Mouse (Mus musculus) myocyte (in vitro differentiated cells): Measurements from ENCODE around the gene Lamb3. TPM values are rescaled to one million over a fixed set of nuclear protein-coding genes. Genes with fewer than 3 reads are reported as not detected.

Experiments
- H3K27me3 ChIP-seq: one replicate; pipeline ENCODE4 v1.6.1; 2011; ENCODE audit not compliant: control insufficient read depth, insufficient read depth, insufficient read length
- H3K36me3 ChIP-seq: one replicate; pipeline ENCODE4 v1.6.1; 2011; ENCODE audit not compliant: control insufficient read depth, insufficient read depth
- H3K4me2 ChIP-seq: one replicate; pipeline ENCODE4 v1.6.1; 2011; ENCODE audit warnings: low read depth, control low read depth
- H3K4me3 ChIP-seq: one replicate; pipeline ENCODE4 v1.5.1; 2011; ENCODE audit warnings: mild to moderate bottlenecking, control low read depth, moderate library complexity
- H3K79me2 ChIP-seq: one replicate; pipeline ENCODE4 v1.6.1; 2011; ENCODE audit not compliant: control insufficient read depth, insufficient read depth
- H3ac ChIP-seq: one replicate; pipeline ENCODE4 v1.6.1; 2011; ENCODE audit not compliant: control insufficient read depth, insufficient read length
- CEBPB ChIP-seq: IDR thresholded peaks from 2 replicates; pipeline ENCODE4 v1.6.1; 2011; ENCODE audit warnings: mild to moderate bottlenecking, moderate library complexity; ENCODE audit not compliant: poor library complexity, insufficient read depth, severe bottlenecking
- E2F4 ChIP-seq: IDR thresholded peaks from one replicate; pipeline ENCODE4 v1.6.1; 2011; ENCODE audit warnings: mild to moderate bottlenecking, control low read depth, moderate library complexity; ENCODE audit not compliant: insufficient read depth
- MAX ChIP-seq: IDR thresholded peaks from one replicate; pipeline ENCODE4 v1.6.1; 2011; ENCODE audit warnings: low read depth, mild to moderate bottlenecking, control low read depth
- MYOD1 ChIP-seq, 3 experiments: IDR thresholded peaks; one replicate each; pipeline ENCODE4 v1.6.1; 2011; ENCODE audit warnings: control low read depth in 2 of 3, low read depth in 2 of 3, mild to moderate bottlenecking in 2 of 3, moderate library complexity in 1 of 3; ENCODE audit not compliant: insufficient read length in 2 of 3, control insufficient read depth in 1 of 3
- MYOG ChIP-seq, 3 experiments: IDR thresholded peaks; one replicate each; pipeline ENCODE4 v1.6.1; 2011; ENCODE audit warnings: control low read depth in 2 of 3, low read depth in 2 of 3, mild to moderate bottlenecking in 2 of 3; ENCODE audit not compliant: insufficient read length in 2 of 3, control insufficient read depth in 1 of 3, insufficient read depth in 1 of 3
- POLR2A ChIP-seq: IDR thresholded peaks from one replicate; pipeline ENCODE4 v1.6.1; 2011; ENCODE audit warnings: low read depth, mild to moderate bottlenecking, control low read depth, moderate library complexity; ENCODE audit not compliant: insufficient read length
- POLR2AphosphoS2 ChIP-seq: IDR thresholded peaks from one replicate; pipeline ENCODE4 v1.6.1; 2011; ENCODE audit warnings: low read depth, control low read depth; ENCODE audit not compliant: insufficient read length
- REST ChIP-seq: IDR thresholded peaks from one replicate; pipeline ENCODE4 v1.6.1; 2011; ENCODE audit warnings: mild to moderate bottlenecking, control low read depth, moderate library complexity; ENCODE audit not compliant: insufficient read depth, insufficient read length
- SRF ChIP-seq: IDR thresholded peaks from one replicate; pipeline ENCODE4 v1.6.1; 2011; ENCODE audit warnings: low read depth; ENCODE audit not compliant: control insufficient read depth, insufficient read length
- TCF12 ChIP-seq: IDR thresholded peaks from one replicate; pipeline ENCODE4 v1.6.1; 2011; ENCODE audit warnings: mild to moderate bottlenecking, control low read depth; ENCODE audit not compliant: poor library complexity, insufficient read depth, severe bottlenecking
- TCF3 ChIP-seq: IDR thresholded peaks from one replicate; pipeline ENCODE4 v1.6.1; 2011; ENCODE audit warnings: low read depth, control low read depth; ENCODE audit not compliant: insufficient read length
- USF1 ChIP-seq: IDR thresholded peaks from one replicate; pipeline ENCODE4 v1.6.1; 2011; ENCODE audit warnings: low read depth, mild to moderate bottlenecking, control low read depth, moderate library complexity
- polyA plus RNA-seq: library from polyadenylated mRNA; unstranded; fragments of >200 nt; fragmentation: generic; extraction: Trizol; gene quantifications from one replicate; pipeline ENCODE4 v1.2.1, GENCODE M21; 2012; ENCODE audit warnings: missing spikeins

Gene Lamb3
- polyA plus RNA-seq, 1 experiment, result 15.5 TPM

- Histone ChIP-seq H3K79me2 (no peaks in the 10 kb centered on the region), H3K36me3 (no peaks in the 10 kb centered on the region), H3K4me3 (no peak overlapping the region), H3K4me2 (no peak overlapping the region), H3K27me3 (no peaks in the 10 kb centered on the region), H3ac (no peak overlapping the region)
- no peak for TF ChIP-seq TCF3
- TF ChIP-seq POLR2A, result no peak
- TF ChIP-seq REST, result no peak
These were observed 178.6 kb downstream of the Lamb3 start for GRCm38 (mm10) chr1:193386136-193386535.

GRCm38 (mm10) chr1:193387241-193387640 lies 179.7 kb downstream of the Lamb3 start:
- Histone ChIP-seq H3K4me2 (no peak overlapping the region), H3K79me2 (no peaks in the 10 kb centered on the region), H3K36me3 (no peaks in the 10 kb centered on the region), H3K4me3 (no peak overlapping the region), H3ac (no peak overlapping the region), H3K27me3 (no peaks in the 10 kb centered on the region)
- no peak for TF ChIP-seq CEBPB
- TF ChIP-seq MAX, result no peak
- TF ChIP-seq REST, result no peak
- TF ChIP-seq MYOG (IDR thresholded peaks at IDR 0.05; ENCODE audit: control insufficient read depth in 1 of 3, insufficient read depth in 1 of 3, insufficient read length in 2 of 3, low read depth in 2 of 3), result no peak
- TF ChIP-seq TCF3, result no peak
- TF ChIP-seq POLR2AphosphoS2, result no peak
- no peak for TF ChIP-seq USF1
- no peak for TF ChIP-seq E2F4
- TF ChIP-seq TCF12, result no peak
- TF ChIP-seq SRF, result no peak
- no peak for TF ChIP-seq MYOD1 (IDR thresholded peaks at IDR 0.05; ENCODE audit: control insufficient read depth in 1 of 3, insufficient read length in 2 of 3, low read depth in 2 of 3)
- no peak for TF ChIP-seq POLR2A

- Histone ChIP-seq H3K36me3 (no peaks in the 10 kb centered on the region), H3ac (no peak overlapping the region), H3K4me3 (no peak overlapping the region), H3K4me2 (peak overlapping the region; percentile 10), H3K27me3 (no peaks in the 10 kb centered on the region), H3K79me2 (no peaks in the 10 kb centered on the region)
- TF ChIP-seq TCF12 (no peak), POLR2AphosphoS2 (no peak), MYOD1 (IDR thresholded peaks at IDR 0.05; ENCODE audit: control insufficient read depth in 1 of 3, insufficient read length in 2 of 3, low read depth in 2 of 3) (peak in 2 of 3 experiments; percentile 49 to 66), CEBPB (peak; percentile 62; the same call in 1 of the 2 replicates), MYOG (IDR thresholded peaks at IDR 0.05; ENCODE audit: control insufficient read depth in 1 of 3, insufficient read depth in 1 of 3, insufficient read length in 2 of 3, low read depth in 2 of 3) (peak in 1 of 3 experiments; percentile 58), POLR2A (no peak)
These were observed 182.0 kb downstream of the Lamb3 start for GRCm38 (mm10) chr1:193389505-193389904.

GRCm38 (mm10) chr1:193390004-193390403 lies 182.5 kb downstream of the Lamb3 start:
- Histone ChIP-seq H3K36me3 (no peaks in the 10 kb centered on the region), H3K27me3 (no peaks in the 10 kb centered on the region), H3ac (no peak overlapping the region), H3K4me3 (no peak overlapping the region), H3K79me2 (no peaks in the 10 kb centered on the region), H3K4me2 (peak overlapping the region; percentile 10)
- no peak for TF ChIP-seq TCF12
- no peak for TF ChIP-seq SRF
- TF ChIP-seq TCF3, result no peak
- TF ChIP-seq REST, result no peak
- TF ChIP-seq MYOD1 (IDR thresholded peaks at IDR 0.05; ENCODE audit: control insufficient read depth in 1 of 3, insufficient read length in 2 of 3, low read depth in 2 of 3), result no peak
- TF ChIP-seq USF1, result no peak

- Histone ChIP-seq H3K4me2 (no peak overlapping the region), H3K79me2 (no peaks in the 10 kb centered on the region), H3K36me3 (no peaks in the 10 kb centered on the region), H3K27me3 (no peaks in the 10 kb centered on the region), H3ac (no peak overlapping the region), H3K4me3 (no peak overlapping the region)
- no peak for TF ChIP-seq USF1
- TF ChIP-seq MAX, result no peak
- no peak for TF ChIP-seq MYOD1 (IDR thresholded peaks at IDR 0.05; ENCODE audit: control insufficient read depth in 1 of 3, insufficient read length in 2 of 3, low read depth in 2 of 3)
- no peak for TF ChIP-seq TCF12
These were observed 184.8 kb downstream of the Lamb3 start for GRCm38 (mm10) chr1:193392266-193392665.

Other genes starting within 250 kb of the Lamb3 start
- not detected for gene Syt14, start 171.9 kb upstream of the Lamb3 start, polyA plus RNA-seq
- gene Diexf, start 77.4 kb upstream of the Lamb3 start, polyA plus RNA-seq, result 13.3 TPM
- gene Irf6, start 54.6 kb upstream of the Lamb3 start, polyA plus RNA-seq, result 0.73 TPM
- gene A130010J15Rik, start 39.7 kb upstream of the Lamb3 start, polyA plus RNA-seq, result 5.1 TPM
- 11.5 TPM for gene Traf3ip3, start 6.0 kb upstream of the Lamb3 start, polyA plus RNA-seq
- 2.7 TPM for gene Hsd11b1, start 56.4 kb downstream of the Lamb3 start, polyA plus RNA-seq
- 206 TPM for gene G0s2, start 65.5 kb downstream of the Lamb3 start, polyA plus RNA-seq
- 4.1 TPM for gene Camk1g, start 162.6 kb downstream of the Lamb3 start, polyA plus RNA-seq